In the genomic region with DNA sequence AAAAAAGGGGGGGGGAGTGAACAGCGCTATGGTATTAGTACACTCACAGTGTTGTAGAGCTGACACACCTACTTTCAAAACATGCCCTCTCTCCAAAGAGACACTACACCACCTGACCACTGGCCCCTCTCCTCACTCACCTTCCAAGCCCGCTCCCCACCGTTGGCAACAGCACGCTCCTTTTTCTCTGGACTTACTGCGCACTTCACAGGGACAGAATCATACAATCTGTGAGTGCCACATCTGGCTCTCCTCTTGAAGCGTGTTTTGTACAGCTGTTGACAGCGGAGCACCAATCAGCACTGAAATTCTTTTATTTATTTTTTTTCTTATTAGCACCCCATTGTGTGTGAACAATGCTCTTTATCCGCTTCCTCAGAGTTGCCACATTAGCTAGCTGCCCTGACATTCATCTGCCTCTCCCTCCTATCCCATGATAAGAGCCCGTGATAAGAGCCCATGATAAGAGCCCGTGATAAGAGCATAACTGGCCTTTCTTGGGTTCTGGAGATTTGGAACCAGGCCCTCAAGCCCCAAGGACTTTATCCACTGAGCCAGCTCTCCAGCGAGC, we compare ENCODE assay signal across 8 mouse cellular contexts. TPM values are rescaled to one million over a fixed set of nuclear protein-coding genes. Genes with fewer than 3 reads are reported as not detected.
DNase-seq lines count a peak whose midpoint lies in the region; ATAC-seq and TF ChIP-seq lines count a peak whose summit lies in the region.

No protein-coding gene starts in this region.

- no peak for DNase-seq in kidney, adult 2 months
- DNase-seq in midbrain, postnatal 0 days (ENCODE audit: low spot score), result no peak
- DNase-seq in layer of hippocampus, adult 9-10 months (ENCODE audit: low spot score), result no peak
- DNase-seq in gastrocnemius, adult 8-10 months (ENCODE audit: low spot score in 2 of 2), result no peak

- peaks cover 30% of the 10 kb centered on the region for H3K4me1 ChIP-seq in kidney, embryonic 16.5 days (ENCODE audit: insufficient read depth, low read length)
- peaks cover 8% of the 10 kb centered on the region; the same call in 1 of the 2 replicates for H3K4me1 ChIP-seq in kidney, adult 2 months (ENCODE audit: control insufficient read depth, insufficient read depth, low read length)
- peaks cover 34% of the 10 kb centered on the region for H3K4me1 ChIP-seq in embryonic facial prominence, embryonic 15.5 days
- H3K4me1 ChIP-seq in intestine, embryonic 16.5 days (ENCODE audit: control insufficient read depth, insufficient read depth, low read length), result peaks cover 25% of the 10 kb centered on the region
- peaks cover 7% of the 10 kb centered on the region; the same call in 1 of the 2 replicates for H3K4me1 ChIP-seq in midbrain, postnatal 0 days (ENCODE audit: insufficient read depth, low read length)

- no peak for TF ChIP-seq POLR2A in kidney, adult 2 months (IDR thresholded peaks at IDR 0.05; ENCODE audit: low read depth, low read length)

- no peaks in the 10 kb centered on the region for H3K36me3 ChIP-seq in kidney, embryonic 16.5 days (ENCODE audit: insufficient read depth, low read length)
- no peaks in the 10 kb centered on the region for H3K36me3 ChIP-seq in kidney, adult 2 months (ENCODE audit: control insufficient read depth, insufficient read depth, low read length)
- H3K36me3 ChIP-seq in embryonic facial prominence, embryonic 15.5 days, result no peaks in the 10 kb centered on the region
- no peaks in the 10 kb centered on the region for H3K36me3 ChIP-seq in intestine, embryonic 16.5 days (ENCODE audit: control insufficient read depth, insufficient read depth, low read length)
- no peaks in the 10 kb centered on the region for H3K36me3 ChIP-seq in midbrain, postnatal 0 days (ENCODE audit: insufficient read depth, low read length)

- no peak for TF ChIP-seq CTCF in kidney, adult 2 months (conservative IDR thresholded peaks at IDR 0.05; ENCODE audit: insufficient read depth, insufficient read length, low read depth, low read length)
- TF ChIP-seq CTCF in midbrain, postnatal 0 days (IDR thresholded peaks at IDR 0.05), result no peak

- no peak for ATAC-seq in kidney, embryonic 16.5 days (ENCODE audit: low FRiP score, low TSS enrichment)
- ATAC-seq in embryonic facial prominence, embryonic 15.5 days (ENCODE audit: insufficient number of reproducible peaks, low FRiP score, low TSS enrichment, low read depth), result no peak
- ATAC-seq in intestine, embryonic 16.5 days, result no peak
- no peak for ATAC-seq in midbrain, postnatal 0 days (ENCODE audit: low FRiP score)
- no peak for ATAC-seq in inflammation-experienced regulatory T-cells, adult 6 months

- 0 out of 2 replicates have a peak overlapping the region, but pooled peaks have one; percentile 77 for H3K4me2 ChIP-seq in kidney, embryonic 16.5 days (replicated peaks; ENCODE audit: low read depth, low read length)
- peak overlapping the region; percentile 79 for H3K4me2 ChIP-seq in embryonic facial prominence, embryonic 15.5 days (replicated peaks)
- peak overlapping the region; percentile 78 for H3K4me2 ChIP-seq in intestine, embryonic 16.5 days (ENCODE audit: low read depth, low read length)
- peak overlapping the region; percentile 66 for H3K4me2 ChIP-seq in midbrain, postnatal 0 days (ENCODE audit: low read depth, low read length, poor library complexity, severe bottlenecking)

- no peaks in the 10 kb centered on the region for H3K27me3 ChIP-seq in kidney, embryonic 16.5 days (ENCODE audit: insufficient read depth, low read length)
- H3K27me3 ChIP-seq in kidney, adult 2 months (replicated peaks; ENCODE audit: control insufficient read depth, insufficient read depth, low read length), result no peaks in the 10 kb centered on the region
- H3K27me3 ChIP-seq in embryonic facial prominence, embryonic 15.5 days, result no peaks in the 10 kb centered on the region
- no peaks in the 10 kb centered on the region for H3K27me3 ChIP-seq in intestine, embryonic 16.5 days (replicated peaks; ENCODE audit: control insufficient read depth, insufficient read depth, low read length)
- H3K27me3 ChIP-seq in midbrain, postnatal 0 days (ENCODE audit: insufficient read depth, low read length), result no peaks in the 10 kb centered on the region

- no peak overlapping the region for H3K4me3 ChIP-seq in kidney, embryonic 16.5 days (ENCODE audit: low read length)
- H3K4me3 ChIP-seq in kidney, adult 2 months (ENCODE audit: insufficient read depth, low read depth, low read length), result no peak overlapping the region
- H3K4me3 ChIP-seq in embryonic facial prominence, embryonic 15.5 days (replicated peaks), result no peak overlapping the region; the same call in 1 of the 2 replicates
- H3K4me3 ChIP-seq in intestine, embryonic 16.5 days (ENCODE audit: low read length), result peak overlapping the region; percentile 55; the same call in 1 of the 2 replicates
- H3K4me3 ChIP-seq in midbrain, postnatal 0 days (ENCODE audit: low read depth, low read length), result no peak overlapping the region; the same call in 1 of the 2 replicates

- H3K9me3 ChIP-seq in kidney, embryonic 16.5 days (ENCODE audit: low read length), result no peaks in the 10 kb centered on the region
- no peaks in the 10 kb centered on the region for H3K9me3 ChIP-seq in embryonic facial prominence, embryonic 15.5 days (replicated peaks)
- H3K9me3 ChIP-seq in intestine, embryonic 16.5 days (ENCODE audit: control insufficient read depth, low read length), result no peaks in the 10 kb centered on the region
- H3K9me3 ChIP-seq in midbrain, postnatal 0 days (ENCODE audit: low read length), result no peaks in the 10 kb centered on the region

- no peak overlapping the region for H3K27ac ChIP-seq in kidney, embryonic 16.5 days (ENCODE audit: low read length)
- H3K27ac ChIP-seq in kidney, adult 2 months (ENCODE audit: insufficient read depth, low read depth, low read length), result no peak overlapping the region
- H3K27ac ChIP-seq in embryonic facial prominence, embryonic 15.5 days (replicated peaks), result no peak overlapping the region
- peak overlapping the region; percentile 97 for H3K27ac ChIP-seq in intestine, embryonic 16.5 days (ENCODE audit: low read length)
- H3K27ac ChIP-seq in midbrain, postnatal 0 days (ENCODE audit: low read depth, low read length), result no peak overlapping the region; the same call in 1 of the 2 replicates

- 62% methylated on average over 11 of the region's 11 CpGs for WGBS in kidney, embryonic 16.5 days
- WGBS in kidney, adult 2 months, result 70% methylated on average over 11 of the region's 11 CpGs
- WGBS in embryonic facial prominence, embryonic 15.5 days, result 49% methylated on average over 11 of the region's 11 CpGs
- WGBS in intestine, embryonic 16.5 days, result 45% methylated on average over 11 of the region's 11 CpGs
- 45% methylated on average over 11 of the region's 11 CpGs for WGBS in midbrain, postnatal 0 days

- no peak overlapping the region for H3K9ac ChIP-seq in kidney, embryonic 16.5 days (replicated peaks; ENCODE audit: low read length)
- H3K9ac ChIP-seq in embryonic facial prominence, embryonic 15.5 days, result no peak overlapping the region
- H3K9ac ChIP-seq in intestine, embryonic 16.5 days (ENCODE audit: low read depth, low read length), result peak overlapping the region; percentile 45
- no peak overlapping the region for H3K9ac ChIP-seq in midbrain, postnatal 0 days (replicated peaks; ENCODE audit: low read length, poor library complexity, severe bottlenecking)

RNA-seq across cellular contexts. Expression of a gene that starts 43.4 kb away (rescaled TPM):
- polyA plus RNA-seq in kidney, embryonic 16.5 days (2015; fragmentation: Nextera tagmentation; extraction: Ambion mirVana), result 0.60 and 0.94 TPM in 2 replicates
- 0.13 and 0.20 TPM in 2 replicates for polyA plus RNA-seq in kidney, adult 2 months (2012; rRNA removed)
- 0.89 and 0.96 TPM in 2 replicates for polyA plus RNA-seq in embryonic facial prominence, embryonic 15.5 days (2015; fragmentation: Nextera tagmentation; extraction: Ambion mirVana)
- polyA plus RNA-seq in intestine, embryonic 16.5 days (2015; fragmentation: Nextera tagmentation; extraction: Ambion mirVana), result 0.12 and 0.27 TPM in 2 replicates
- 2.7 and 3.9 TPM in 2 replicates for total RNA-seq in midbrain, postnatal 0 days (2014; rRNA removed)
- polyA plus RNA-seq in midbrain, postnatal 0 days (2015; fragmentation: Nextera tagmentation; extraction: Ambion mirVana), result 5.9 and 6.0 TPM in 2 replicates
- not detected for polyA plus RNA-seq in inflammation-experienced regulatory T-cells, adult 6 months (2017; shearing (Covaris generic))
- total RNA-seq in gastrocnemius, adult 8-10 months (2022), result not detected

RNA-seq across cellular contexts. Expression of a gene that starts 47.0 kb away (rescaled TPM):
- 178 and 193 TPM in 2 replicates for polyA plus RNA-seq in kidney, embryonic 16.5 days (2015; fragmentation: Nextera tagmentation; extraction: Ambion mirVana)
- polyA plus RNA-seq in kidney, adult 2 months (2012; rRNA removed), result 61.3 and 63.9 TPM in 2 replicates
- polyA plus RNA-seq in embryonic facial prominence, embryonic 15.5 days (2015; fragmentation: Nextera tagmentation; extraction: Ambion mirVana), result 179 and 181 TPM in 2 replicates
- 452 and 553 TPM in 2 replicates for polyA plus RNA-seq in intestine, embryonic 16.5 days (2015; fragmentation: Nextera tagmentation; extraction: Ambion mirVana)
- total RNA-seq in midbrain, postnatal 0 days (2014; rRNA removed), result 905 and 948 TPM in 2 replicates
- polyA plus RNA-seq in midbrain, postnatal 0 days (2015; fragmentation: Nextera tagmentation; extraction: Ambion mirVana), result 224 and 226 TPM in 2 replicates
- 10 to 100 TPM; 24.8 to 27.3 (median 25.3) TPM for polyA plus RNA-seq in inflammation-experienced regulatory T-cells, adult 6 months (2017; shearing (Covaris generic))
- total RNA-seq in gastrocnemius, adult 8-10 months (2022), result 1 to 10 TPM; 3.7 to 7.8 (median 7.1) TPM

RNA-seq across cellular contexts. Expression of a gene that starts 54.2 kb away (rescaled TPM):
- polyA plus RNA-seq in kidney, embryonic 16.5 days (2015; fragmentation: Nextera tagmentation; extraction: Ambion mirVana), result 0.05 TPM in 1 of 2 replicates, not detected in the other
- polyA plus RNA-seq in kidney, adult 2 months (2012; rRNA removed), result 0.02 TPM in 1 of 2 replicates, not detected in the other
- not detected in 2 replicates for polyA plus RNA-seq in embryonic facial prominence, embryonic 15.5 days (2015; fragmentation: Nextera tagmentation; extraction: Ambion mirVana)
- 0.04 TPM in 1 of 2 replicates, not detected in the other for polyA plus RNA-seq in intestine, embryonic 16.5 days (2015; fragmentation: Nextera tagmentation; extraction: Ambion mirVana)
- 0.27 TPM in 1 of 2 replicates, not detected in the other for total RNA-seq in midbrain, postnatal 0 days (2014; rRNA removed)
- 0.06 and 0.07 TPM in 2 replicates for polyA plus RNA-seq in midbrain, postnatal 0 days (2015; fragmentation: Nextera tagmentation; extraction: Ambion mirVana)
- under 1 TPM in 1 of 3 experiments, not detected in 2; 0.10 TPM for polyA plus RNA-seq in inflammation-experienced regulatory T-cells, adult 6 months (2017; shearing (Covaris generic))
- not detected for total RNA-seq in gastrocnemius, adult 8-10 months (2022)
